Mouse (Mus musculus) liver, embryonic 14.5 days (tissue): Measurements from ENCODE around the gene Slc2a1.

Experiments
- CTCF ChIP-seq: IDR thresholded peaks from 2 replicates; pipeline ENCODE4 v1.5.1; 2016; ENCODE audit warnings: antibody characterized with exemption, low read depth, control low read depth
- EP300 ChIP-seq: IDR thresholded peaks from 2 replicates; pipeline ENCODE4 v1.6.1; 2016; ENCODE audit warnings: antibody characterized with exemption, low read depth

GRCm38 (mm10) chr4:119112256-119112885 is 3.9 kb downstream of the Slc2a1 start:
- TF ChIP-seq EP300, result no peak
- no peak for TF ChIP-seq CTCF
